Mouse (Mus musculus): ENCODE data around the gene Gm13871.
"Not testable (repeated sequence)": the region's sequence is repeated elsewhere in the genome, so short reads cannot be mapped to it uniquely, and the experiment has no call there.

The Gm13871 gene

DNA sequence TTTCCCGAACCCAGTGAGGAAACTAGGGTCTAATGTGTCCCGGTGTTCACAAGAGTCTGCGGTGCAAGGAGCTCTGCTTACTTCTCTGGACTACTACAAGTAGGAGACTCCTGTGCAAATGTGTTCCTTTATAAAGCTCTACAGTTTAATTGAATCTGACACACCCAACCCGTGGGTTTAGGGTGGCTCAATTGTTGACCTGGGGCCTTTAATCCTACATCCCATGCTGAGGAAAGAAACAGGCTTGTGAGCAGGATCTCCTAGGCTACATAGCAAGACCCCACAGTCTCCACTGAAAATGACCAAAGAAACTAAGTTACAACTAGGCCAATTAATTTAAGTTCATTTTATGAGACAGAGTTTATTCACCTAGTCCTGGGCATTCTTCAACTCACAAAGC lies at the start of gene Gm13871:
Gene Gm13871, minus strand, starts transcription at position 101 of the 400 bp plus-strand sequence.
- not testable (repeated sequence) for DNase-seq (ENCODE audit: low spot score in 2 of 2)

DNA sequence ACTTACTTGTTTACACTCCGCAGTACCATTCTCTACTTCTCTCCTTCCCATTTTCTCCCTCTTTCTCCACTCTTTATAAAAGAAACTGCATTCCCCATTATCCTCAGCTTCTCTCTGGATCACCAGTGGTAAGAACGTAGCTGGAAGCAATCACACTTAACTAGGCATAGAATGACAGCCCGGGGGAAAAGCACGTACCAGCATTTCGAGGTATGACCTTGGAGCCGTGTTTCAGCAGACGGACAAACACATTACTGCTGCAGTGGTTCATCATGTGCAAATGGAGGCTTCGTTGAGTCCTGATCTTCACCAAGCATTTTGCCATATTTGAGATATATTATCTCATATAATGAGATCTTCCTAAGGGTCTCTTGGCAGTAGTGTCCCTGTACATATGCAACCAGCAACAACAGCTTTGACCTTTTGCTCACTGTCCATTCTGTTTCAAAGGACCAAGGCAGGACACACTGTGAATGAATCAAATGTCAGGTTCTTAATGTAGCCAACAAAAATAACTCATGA lies 44.7 kb upstream of the Gm13871 start, which contains the start of gene 2310002L09Rik:
Gene 2310002L09Rik, minus strand, starts transcription at position 472 of the 522 bp plus-strand sequence.
- DNase-seq (ENCODE audit: low spot score in 2 of 2), result no peak

DNA sequence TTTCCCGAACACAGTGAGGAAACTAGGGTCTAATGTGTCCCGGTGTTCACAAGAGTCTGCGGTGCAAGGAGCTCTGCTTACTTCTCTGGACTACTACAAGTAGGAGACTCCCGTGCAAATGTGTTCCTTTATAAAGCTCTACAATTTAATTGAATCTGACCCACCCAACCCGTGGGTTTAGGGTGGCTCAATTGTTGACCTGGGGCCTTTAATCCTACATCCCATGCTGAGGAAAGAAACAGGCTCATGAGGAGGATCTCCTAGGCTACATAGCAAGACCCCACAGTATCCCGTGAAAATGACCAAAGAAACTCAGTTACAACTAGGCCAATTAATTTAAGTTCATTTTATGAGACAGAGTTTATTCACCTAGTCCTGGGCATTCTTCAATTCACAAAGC lies 14.9 kb upstream of the Gm13871 start, which contains the start of gene Gm11756:
Gene Gm11756, minus strand, starts transcription at position 101 of the 400 bp plus-strand sequence.
- not testable (repeated sequence) for DNase-seq (ENCODE audit: low spot score in 2 of 2)

DNA sequence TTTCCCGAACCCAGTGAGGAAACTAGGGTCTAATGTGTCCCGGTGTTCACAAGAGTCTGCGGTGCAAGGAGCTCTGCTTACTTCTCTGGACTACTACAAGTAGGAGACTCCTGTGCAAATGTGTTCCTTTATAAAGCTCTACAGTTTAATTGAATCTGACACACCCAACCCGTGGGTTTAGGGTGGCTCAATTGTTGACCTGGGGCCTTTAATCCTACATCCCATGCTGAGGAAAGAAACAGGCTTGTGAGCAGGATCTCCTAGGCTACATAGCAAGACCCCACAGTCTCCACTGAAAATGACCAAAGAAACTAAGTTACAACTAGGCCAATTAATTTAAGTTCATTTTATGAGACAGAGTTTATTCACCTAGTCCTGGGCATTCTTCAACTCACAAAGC lies 14.7 kb downstream of the Gm13871 start, which contains the start of gene Gm11757:
Gene Gm11757, minus strand, starts transcription at position 101 of the 400 bp plus-strand sequence.
- not testable (repeated sequence) for DNase-seq (ENCODE audit: low spot score in 2 of 2)

DNA sequence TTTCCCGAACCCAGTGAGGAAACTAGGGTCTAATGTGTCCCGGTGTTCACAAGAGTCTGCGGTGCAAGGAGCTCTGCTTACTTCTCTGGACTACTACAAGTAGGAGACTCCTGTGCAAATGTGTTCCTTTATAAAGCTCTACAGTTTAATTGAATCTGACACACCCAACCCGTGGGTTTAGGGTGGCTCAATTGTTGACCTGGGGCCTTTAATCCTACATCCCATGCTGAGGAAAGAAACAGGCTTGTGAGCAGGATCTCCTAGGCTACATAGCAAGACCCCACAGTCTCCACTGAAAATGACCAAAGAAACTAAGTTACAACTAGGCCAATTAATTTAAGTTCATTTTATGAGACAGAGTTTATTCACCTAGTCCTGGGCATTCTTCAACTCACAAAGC lies 29.6 kb downstream of the Gm13871 start, which contains the start of gene Gm11758:
Gene Gm11758, minus strand, starts transcription at position 101 of the 400 bp plus-strand sequence.
- DNase-seq (ENCODE audit: low spot score in 2 of 2), result not testable (repeated sequence)
